Mouse (Mus musculus): Measurements from ENCODE around the gene Ubqlnl. TPM values are rescaled to one million over a fixed set of nuclear protein-coding genes. Genes with fewer than 3 reads are reported as not detected.

Ubqlnl gene
- polyA plus RNA-seq, 1 experiment from 2014 or later, result not detected

DNA sequence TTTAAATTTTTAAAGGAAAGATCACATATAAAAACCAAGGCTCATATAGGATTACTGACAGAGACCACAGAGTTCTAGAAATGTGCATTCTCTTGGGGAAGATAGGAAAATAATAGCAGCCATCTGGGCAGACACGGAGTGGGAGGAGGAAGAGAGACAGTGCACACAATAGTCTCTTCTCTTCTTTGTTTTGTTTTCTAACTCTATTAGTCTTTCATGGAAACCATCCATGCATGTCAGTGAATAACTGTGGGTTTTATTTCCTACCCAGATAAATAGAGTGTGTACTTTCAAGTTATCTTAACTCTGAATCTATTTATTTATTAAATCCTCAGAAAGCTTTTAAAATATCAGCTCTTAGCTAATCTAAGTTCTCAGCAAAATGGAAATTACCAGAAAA, 24.7 kb upstream of the Ubqlnl start:
- no peak for TF ChIP-seq CTCF (IDR thresholded peaks at IDR 0.05; ENCODE audit: low read depth)
- Histone ChIP-seq H3K9ac (no peak overlapping the region), H3K4me3 (ENCODE audit: low read depth, low read length) (no peak overlapping the region), H3K36me3 (ENCODE audit: insufficient read depth) (no peaks in the 10 kb centered on the region), H3K27ac (ENCODE audit: low read depth) (no peak overlapping the region), H3K27me3 (ENCODE audit: insufficient read depth, low read length) (no peaks in the 10 kb centered on the region), H3K9me3 (ENCODE audit: low read depth, low read length) (no peaks in the 10 kb centered on the region), H3K4me1 (ENCODE audit: insufficient read depth) (no peaks in the 10 kb centered on the region), H3K4me2 (no peak overlapping the region)
- DNase-seq, result no peak
- no peak for ATAC-seq (ENCODE audit: insufficient read depth)
- 60% methylated on average over 1 of the region's 1 CpGs for WGBS

DNA sequence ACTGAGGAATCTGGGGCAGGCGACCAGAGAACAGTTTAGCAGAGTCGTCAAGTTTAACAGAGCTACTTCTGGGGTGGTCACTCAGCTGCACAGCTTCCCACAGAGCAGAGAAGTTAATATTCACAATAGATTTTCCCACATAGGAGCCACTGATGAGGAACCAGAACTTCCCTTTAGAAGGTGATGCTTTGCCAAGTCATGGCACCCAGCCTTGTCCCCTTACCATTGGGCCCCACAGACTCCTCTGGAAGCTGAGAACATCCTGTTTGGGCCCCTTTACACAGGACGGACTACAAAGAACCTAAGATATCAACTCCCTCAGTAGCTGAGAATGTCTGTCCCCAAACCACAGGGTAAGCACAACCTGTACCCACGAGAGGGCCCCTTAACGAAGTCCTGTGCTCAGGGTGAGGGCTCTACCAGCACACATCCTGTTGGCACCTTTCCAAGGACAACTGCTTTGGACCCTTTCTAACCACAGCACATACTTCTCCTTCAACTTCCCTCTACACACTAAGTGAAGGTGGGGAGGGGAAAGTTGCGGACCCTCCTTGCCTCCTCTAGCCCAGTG, 19.4 kb upstream of the Ubqlnl start:
- Histone ChIP-seq H3K4me2 (no peak overlapping the region), H3K4me1 (ENCODE audit: insufficient read depth) (no peaks in the 10 kb centered on the region), H3K9ac (no peak overlapping the region), H3K27ac (ENCODE audit: low read depth) (no peak overlapping the region), H3K27me3 (ENCODE audit: insufficient read depth, low read length) (no peaks in the 10 kb centered on the region), H3K36me3 (ENCODE audit: insufficient read depth) (no peaks in the 10 kb centered on the region), H3K9me3 (ENCODE audit: low read depth, low read length) (no peaks in the 10 kb centered on the region), H3K4me3 (ENCODE audit: low read depth, low read length) (no peak overlapping the region)
- DNase-seq (peak; percentile 16), ATAC-seq (ENCODE audit: insufficient read depth) (peak; percentile 28; the same call in 1 of the 2 replicates)
- 57% methylated on average over 6 of the region's 6 CpGs for WGBS
- no peak for TF ChIP-seq CTCF (IDR thresholded peaks at IDR 0.05; ENCODE audit: low read depth)

DNA sequence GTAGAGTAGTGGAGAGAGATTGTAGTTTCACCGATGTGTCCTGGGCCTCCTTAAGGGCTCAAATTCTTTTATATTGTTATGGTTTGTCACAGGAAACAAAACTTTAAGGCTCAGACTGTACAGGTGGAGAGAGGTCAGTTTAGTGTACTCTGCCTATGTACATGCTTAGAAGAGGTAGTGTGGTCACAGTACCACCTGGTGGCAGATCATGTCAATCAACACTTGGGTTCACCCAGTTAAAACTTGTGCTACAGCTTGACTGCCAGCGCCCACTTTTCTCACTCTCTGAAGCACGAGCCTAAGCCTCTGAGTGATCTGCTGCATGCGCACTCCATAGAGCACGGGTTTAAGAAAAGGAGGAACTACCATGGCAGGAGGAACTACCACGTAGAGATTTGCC, 16.7 kb upstream of the Ubqlnl start:
- Histone ChIP-seq H3K36me3 (ENCODE audit: insufficient read depth) (no peaks in the 10 kb centered on the region), H3K27me3 (ENCODE audit: insufficient read depth, low read length) (no peaks in the 10 kb centered on the region), H3K27ac (ENCODE audit: low read depth) (no peak overlapping the region), H3K9me3 (ENCODE audit: low read depth, low read length) (no peaks in the 10 kb centered on the region), H3K4me1 (ENCODE audit: insufficient read depth) (no peaks in the 10 kb centered on the region), H3K9ac (no peak overlapping the region), H3K4me2 (no peak overlapping the region), H3K4me3 (ENCODE audit: low read depth, low read length) (no peak overlapping the region)
- 72% methylated on average over 6 of the region's 6 CpGs for WGBS
- DNase-seq (no peak), ATAC-seq (ENCODE audit: insufficient read depth) (no peak)
- TF ChIP-seq CTCF (IDR thresholded peaks at IDR 0.05; ENCODE audit: low read depth), result 0 out of 2 replicates have a peak, but pooled peaks have one; percentile 23

DNA sequence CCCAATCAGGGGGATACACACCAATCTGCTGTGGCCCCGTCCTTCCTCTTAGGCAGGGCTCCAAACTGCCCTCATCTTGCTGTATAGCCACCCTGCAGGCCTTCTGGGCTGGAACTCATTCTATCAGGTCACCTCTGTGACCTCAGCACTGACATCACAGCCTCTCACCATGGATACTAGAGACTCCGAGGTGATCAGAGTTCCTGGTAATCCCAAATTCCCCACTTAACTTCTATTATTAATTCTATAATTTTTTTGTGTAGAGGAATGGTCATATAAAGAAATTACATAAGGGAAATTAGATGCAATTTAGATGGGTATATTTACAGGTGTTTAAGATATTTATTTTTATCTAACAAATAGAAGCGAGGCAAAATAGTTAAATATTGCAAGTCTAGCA, 7.2 kb downstream of the Ubqlnl start, which contains the start of gene Ubqln3:
Gene Ubqln3 (minus strand): TSS at position 101 of the 400 bp plus-strand sequence.
- Histone ChIP-seq H3K9me3 (ENCODE audit: low read depth, low read length) (no peaks in the 10 kb centered on the region), H3K4me2 (no peak within 1 kb of the TSS), H3K27ac (ENCODE audit: low read depth) (no peak within 1 kb of the TSS), H3K4me3 (ENCODE audit: low read depth, low read length) (no peak within 1 kb of the TSS), H3K9ac (no peak within 1 kb of the TSS), H3K27me3 (ENCODE audit: insufficient read depth, low read length) (no peaks in the 10 kb centered on the region), H3K4me1 (ENCODE audit: insufficient read depth) (no peaks in the 10 kb centered on the region), H3K36me3 (ENCODE audit: insufficient read depth) (no peaks in the 10 kb centered on the region)
- WGBS, result 73% methylated on average over 3 of the region's 3 CpGs
- ATAC-seq (ENCODE audit: insufficient read depth) (no peak), DNase-seq (no peak)
- TF ChIP-seq CTCF (IDR thresholded peaks at IDR 0.05; ENCODE audit: low read depth), result no peak

DNA sequence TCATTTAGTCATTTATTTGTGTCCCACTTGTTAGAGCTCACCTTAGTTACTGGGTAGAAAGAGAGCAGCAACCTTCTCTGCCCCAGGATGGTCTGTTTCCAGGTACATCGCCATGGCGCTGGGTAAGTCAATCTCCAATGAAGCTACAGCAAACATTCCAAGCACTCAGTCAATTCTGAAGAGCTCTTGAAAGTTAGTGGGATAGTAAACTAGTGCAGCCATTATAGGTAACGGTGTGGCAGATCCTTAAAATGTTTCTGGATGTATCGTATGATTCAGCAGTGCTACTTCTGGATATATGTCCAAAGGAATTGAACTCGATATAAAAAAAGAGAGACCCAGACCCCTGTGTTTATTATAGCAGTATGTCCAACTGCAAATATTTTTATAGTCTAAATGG, 13.1 kb downstream of the Ubqlnl start, which contains the start of gene Olfr643:
Gene Olfr643 (minus strand): TSS at position 101 of the 400 bp plus-strand sequence.
- Histone ChIP-seq H3K9me3 (ENCODE audit: low read depth, low read length) (no peaks in the 10 kb centered on the region), H3K4me2 (no peak within 1 kb of the TSS), H3K27me3 (ENCODE audit: insufficient read depth, low read length) (no peaks in the 10 kb centered on the region), H3K36me3 (ENCODE audit: insufficient read depth) (no peaks in the 10 kb centered on the region), H3K9ac (no peak within 1 kb of the TSS), H3K27ac (ENCODE audit: low read depth) (no peak within 1 kb of the TSS), H3K4me1 (ENCODE audit: insufficient read depth) (no peaks in the 10 kb centered on the region), H3K4me3 (ENCODE audit: low read depth, low read length) (no peak within 1 kb of the TSS)
- 66% methylated on average over 5 of the region's 5 CpGs for WGBS
- DNase-seq, result peak; percentile 19
- ATAC-seq (ENCODE audit: insufficient read depth), result no peak
- TF ChIP-seq CTCF (IDR thresholded peaks at IDR 0.05; ENCODE audit: low read depth), result no peak

GRCm38 (mm10) chr7:104129726-104130125, 20.6 kb downstream of the Ubqlnl start, which contains the start of gene Ubqln5:
Gene Ubqln5, minus strand, starts transcription at chr7:104129826.
- H3K27ac ChIP-seq (ENCODE audit: low read depth), result no peak within 1 kb of the TSS
- H3K9ac ChIP-seq, result no peak within 1 kb of the TSS
- ATAC-seq (ENCODE audit: insufficient read depth) (no peak), DNase-seq (no peak)
- no peak for TF ChIP-seq CTCF (IDR thresholded peaks at IDR 0.05; ENCODE audit: low read depth)
- H3K36me3 ChIP-seq (ENCODE audit: insufficient read depth), result no peaks in the 10 kb centered on the region
- no peaks in the 10 kb centered on the region for H3K9me3 ChIP-seq (ENCODE audit: low read depth, low read length)
- H3K27me3 ChIP-seq (ENCODE audit: insufficient read depth, low read length), result no peaks in the 10 kb centered on the region
- 90% methylated on average over 5 of the region's 5 CpGs for WGBS
- no peak within 1 kb of the TSS for H3K4me3 ChIP-seq (ENCODE audit: low read depth, low read length)
- no peaks in the 10 kb centered on the region for H3K4me1 ChIP-seq (ENCODE audit: insufficient read depth)
- H3K4me2 ChIP-seq, result no peak within 1 kb of the TSS

DNA sequence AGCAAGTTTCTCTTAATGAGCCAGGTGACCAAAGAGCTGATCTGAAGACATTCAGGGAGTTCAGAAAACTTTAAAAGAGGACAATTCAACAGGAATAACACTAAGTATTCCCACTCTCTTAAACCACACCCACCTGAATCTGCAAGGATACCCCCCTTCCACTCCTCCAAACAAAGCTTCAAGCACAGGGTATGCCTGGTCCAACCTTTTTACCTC, 45.7 kb downstream of the Ubqlnl start, which contains the start of gene Olfr646:
Gene Olfr646 (plus strand): TSS at position 117 of the 216 bp plus-strand sequence.
- ATAC-seq (ENCODE audit: insufficient read depth), result no peak
- Histone ChIP-seq H3K27me3 (ENCODE audit: insufficient read depth, low read length) (no peaks in the 10 kb centered on the region), H3K9me3 (ENCODE audit: low read depth, low read length) (no peaks in the 10 kb centered on the region), H3K4me2 (no peak within 1 kb of the TSS), H3K9ac (no peak within 1 kb of the TSS), H3K4me1 (ENCODE audit: insufficient read depth) (no peaks in the 10 kb centered on the region), H3K27ac (ENCODE audit: low read depth) (no peak within 1 kb of the TSS), H3K36me3 (ENCODE audit: insufficient read depth) (no peaks in the 10 kb centered on the region), H3K4me3 (ENCODE audit: low read depth, low read length) (no peak within 1 kb of the TSS)
- no peak for TF ChIP-seq CTCF (IDR thresholded peaks at IDR 0.05; ENCODE audit: low read depth)
- DNase-seq, result no peak
